Mouse (Mus musculus): Measurements from ENCODE around the gene Pglyrp4. TPM values are rescaled to one million over a fixed set of nuclear protein-coding genes. Genes with fewer than 3 reads are reported as not detected.
A peak's percentile ranks its signal among the peaks of the same experiment; 100 is the strongest.

Pglyrp4 gene
- polyA plus RNA-seq (2015; fragmentation: Nextera tagmentation; extraction: Ambion mirVana) = 0.06 and 0.36 TPM in 2 replicates

GRCm38 (mm10) chr3:90726606-90727005 lies at the start of gene Pglyrp4:
Gene Pglyrp4 (plus strand): TSS chr3:90726906.
- WGBS = 87% methylated on average over 3 of the region's 3 CpGs
- no peak for ATAC-seq (ENCODE audit: insufficient read depth, low FRiP score)
- H3K27ac ChIP-seq (ENCODE audit: low read length) = no peak within 1 kb of the TSS
- H3K4me2 ChIP-seq (ENCODE audit: low read depth, low read length) = no peak within 1 kb of the TSS
- no peaks in the 10 kb centered on the region for H3K36me3 ChIP-seq (ENCODE audit: control insufficient read depth, insufficient read depth, low read length)
- H3K4me3 ChIP-seq (replicated peaks; ENCODE audit: low read length) = no peak within 1 kb of the TSS
- H3K9me3 ChIP-seq (replicated peaks; ENCODE audit: control insufficient read depth, low read length) = no peaks in the 10 kb centered on the region
- no peaks in the 10 kb centered on the region for H3K27me3 ChIP-seq (ENCODE audit: control insufficient read depth, insufficient read depth, low read length)
- H3K9ac ChIP-seq (ENCODE audit: low read length) = no peak within 1 kb of the TSS
- H3K4me1 ChIP-seq (ENCODE audit: control insufficient read depth, insufficient read depth, low read length) = no peaks in the 10 kb centered on the region

GRCm38 (mm10) chr3:90678656-90679055 lies 48.0 kb upstream of the Pglyrp4 start:
- no peaks in the 10 kb centered on the region for H3K4me1 ChIP-seq (ENCODE audit: control insufficient read depth, insufficient read depth, low read length)
- no peaks in the 10 kb centered on the region for H3K9me3 ChIP-seq (replicated peaks; ENCODE audit: control insufficient read depth, low read length)
- no peak overlapping the region for H3K4me2 ChIP-seq (ENCODE audit: low read depth, low read length)
- no peak overlapping the region for H3K9ac ChIP-seq (ENCODE audit: low read length)
- H3K27me3 ChIP-seq (ENCODE audit: control insufficient read depth, insufficient read depth, low read length) = no peaks in the 10 kb centered on the region
- WGBS = 55% methylated on average over 3 of the region's 3 CpGs
- no peak overlapping the region for H3K27ac ChIP-seq (ENCODE audit: low read length)
- no peak overlapping the region for H3K4me3 ChIP-seq (replicated peaks; ENCODE audit: low read length)
- no peaks in the 10 kb centered on the region for H3K36me3 ChIP-seq (ENCODE audit: control insufficient read depth, insufficient read depth, low read length)
- no peak for ATAC-seq (ENCODE audit: insufficient read depth, low FRiP score)

- WGBS = 91% methylated on average over 3 of the region's 3 CpGs
These were observed 42.8 kb upstream of the Pglyrp4 start for GRCm38 (mm10) chr3:90683929-90684328.

GRCm38 (mm10) chr3:90686835-90687234 lies 39.9 kb upstream of the Pglyrp4 start:
- Histone ChIP-seq H3K4me2 (ENCODE audit: low read depth, low read length) (no peak overlapping the region), H3K27me3 (ENCODE audit: control insufficient read depth, insufficient read depth, low read length) (no peaks in the 10 kb centered on the region), H3K4me1 (ENCODE audit: control insufficient read depth, insufficient read depth, low read length) (no peaks in the 10 kb centered on the region), H3K27ac (ENCODE audit: low read length) (no peak overlapping the region), H3K9ac (ENCODE audit: low read length) (no peak overlapping the region), H3K9me3 (replicated peaks; ENCODE audit: control insufficient read depth, low read length) (no peaks in the 10 kb centered on the region), H3K36me3 (ENCODE audit: control insufficient read depth, insufficient read depth, low read length) (no peaks in the 10 kb centered on the region), H3K4me3 (replicated peaks; ENCODE audit: low read length) (no peak overlapping the region)
- WGBS = 83% methylated on average over 2 of the region's 2 CpGs
- ATAC-seq (ENCODE audit: insufficient read depth, low FRiP score) = no peak

More at GRCm38 (mm10) chr3:90683929-90684328, 42.8 kb upstream of the Pglyrp4 start:
- no peak overlapping the region for H3K27ac ChIP-seq (ENCODE audit: low read length)
- no peaks in the 10 kb centered on the region for H3K4me1 ChIP-seq (ENCODE audit: control insufficient read depth, insufficient read depth, low read length)
- H3K27me3 ChIP-seq (ENCODE audit: control insufficient read depth, insufficient read depth, low read length) = no peaks in the 10 kb centered on the region
- H3K36me3 ChIP-seq (ENCODE audit: control insufficient read depth, insufficient read depth, low read length) = no peaks in the 10 kb centered on the region
- no peak for ATAC-seq (ENCODE audit: insufficient read depth, low FRiP score)
- H3K4me2 ChIP-seq (ENCODE audit: low read depth, low read length) = no peak overlapping the region
- no peak overlapping the region for H3K4me3 ChIP-seq (replicated peaks; ENCODE audit: low read length)
- no peak overlapping the region for H3K9ac ChIP-seq (ENCODE audit: low read length)
- H3K9me3 ChIP-seq (replicated peaks; ENCODE audit: control insufficient read depth, low read length) = no peaks in the 10 kb centered on the region

- H3K27ac ChIP-seq (ENCODE audit: low read length) = no peak overlapping the region
- no peaks in the 10 kb centered on the region for H3K27me3 ChIP-seq (ENCODE audit: control insufficient read depth, insufficient read depth, low read length)
- ATAC-seq (ENCODE audit: insufficient read depth, low FRiP score) = no peak
- no peaks in the 10 kb centered on the region for H3K36me3 ChIP-seq (ENCODE audit: control insufficient read depth, insufficient read depth, low read length)
- no peaks in the 10 kb centered on the region for H3K4me1 ChIP-seq (ENCODE audit: control insufficient read depth, insufficient read depth, low read length)
- H3K4me3 ChIP-seq (replicated peaks; ENCODE audit: low read length) = no peak overlapping the region
- no peak overlapping the region for H3K4me2 ChIP-seq (ENCODE audit: low read depth, low read length)
- H3K9me3 ChIP-seq (replicated peaks; ENCODE audit: control insufficient read depth, low read length) = no peaks in the 10 kb centered on the region
- no peak overlapping the region for H3K9ac ChIP-seq (ENCODE audit: low read length)
- 68% methylated on average over 2 of the region's 2 CpGs for WGBS
These were observed 33.2 kb upstream of the Pglyrp4 start for GRCm38 (mm10) chr3:90693496-90693895.

GRCm38 (mm10) chr3:90695613-90696012 lies 31.1 kb upstream of the Pglyrp4 start, which contains the start of gene S100a9:
Gene S100a9 (minus strand): TSS chr3:90695721.
- ATAC-seq (ENCODE audit: insufficient read depth, low FRiP score) = no peak
- Histone ChIP-seq H3K27me3 (ENCODE audit: control insufficient read depth, insufficient read depth, low read length) (no peaks in the 10 kb centered on the region), H3K9me3 (replicated peaks; ENCODE audit: control insufficient read depth, low read length) (no peaks in the 10 kb centered on the region), H3K36me3 (ENCODE audit: control insufficient read depth, insufficient read depth, low read length) (no peaks in the 10 kb centered on the region), H3K4me3 (replicated peaks; ENCODE audit: low read length) (no peak within 1 kb of the TSS), H3K4me1 (ENCODE audit: control insufficient read depth, insufficient read depth, low read length) (no peaks in the 10 kb centered on the region), H3K4me2 (ENCODE audit: low read depth, low read length) (no peak within 1 kb of the TSS), H3K27ac (ENCODE audit: low read length) (no peak within 1 kb of the TSS), H3K9ac (ENCODE audit: low read length) (no peak within 1 kb of the TSS)
- WGBS = 61% methylated on average over 3 of the region's 3 CpGs

- Histone ChIP-seq H3K4me3 (replicated peaks; ENCODE audit: low read length) (no peak overlapping the region), H3K9me3 (replicated peaks; ENCODE audit: control insufficient read depth, low read length) (no peaks in the 10 kb centered on the region), H3K27ac (ENCODE audit: low read length) (no peak overlapping the region), H3K9ac (ENCODE audit: low read length) (no peak overlapping the region), H3K36me3 (ENCODE audit: control insufficient read depth, insufficient read depth, low read length) (no peaks in the 10 kb centered on the region), H3K27me3 (ENCODE audit: control insufficient read depth, insufficient read depth, low read length) (no peaks in the 10 kb centered on the region), H3K4me1 (ENCODE audit: control insufficient read depth, insufficient read depth, low read length) (no peaks in the 10 kb centered on the region), H3K4me2 (ENCODE audit: low read depth, low read length) (no peak overlapping the region)
- 85% methylated on average over 2 of the region's 2 CpGs for WGBS
- ATAC-seq (ENCODE audit: insufficient read depth, low FRiP score) = no peak
These were observed 24.5 kb upstream of the Pglyrp4 start for GRCm38 (mm10) chr3:90702244-90702643.

- H3K4me2 ChIP-seq (ENCODE audit: low read depth, low read length) = no peak overlapping the region
- no peak overlapping the region for H3K27ac ChIP-seq (ENCODE audit: low read length)
- no peak overlapping the region for H3K9ac ChIP-seq (ENCODE audit: low read length)
- ATAC-seq (ENCODE audit: insufficient read depth, low FRiP score) = no peak
- no peaks in the 10 kb centered on the region for H3K27me3 ChIP-seq (ENCODE audit: control insufficient read depth, insufficient read depth, low read length)
- no peaks in the 10 kb centered on the region for H3K36me3 ChIP-seq (ENCODE audit: control insufficient read depth, insufficient read depth, low read length)
- H3K9me3 ChIP-seq (replicated peaks; ENCODE audit: control insufficient read depth, low read length) = no peaks in the 10 kb centered on the region
- H3K4me1 ChIP-seq (ENCODE audit: control insufficient read depth, insufficient read depth, low read length) = no peaks in the 10 kb centered on the region
- no peak overlapping the region for H3K4me3 ChIP-seq (replicated peaks; ENCODE audit: low read length)
- WGBS = 26% methylated on average over 4 of the region's 4 CpGs
These were observed 18.0 kb upstream of the Pglyrp4 start for GRCm38 (mm10) chr3:90708523-90709202.

GRCm38 (mm10) chr3:90709591-90710460 lies 16.9 kb upstream of the Pglyrp4 start:
- ATAC-seq (ENCODE audit: insufficient read depth, low FRiP score) = peak; percentile 53; the same call in 1 of the 2 replicates

More at GRCm38 (mm10) chr3:90709591-90710460, 16.9 kb upstream of the Pglyrp4 start:
- no peak overlapping the region for H3K27ac ChIP-seq (ENCODE audit: low read length)
- WGBS = 44% methylated on average over 12 of the region's 12 CpGs
- no peak overlapping the region for H3K4me2 ChIP-seq (ENCODE audit: low read depth, low read length)
- no peak overlapping the region for H3K9ac ChIP-seq (ENCODE audit: low read length)
- H3K36me3 ChIP-seq (ENCODE audit: control insufficient read depth, insufficient read depth, low read length) = no peaks in the 10 kb centered on the region
- no peaks in the 10 kb centered on the region for H3K27me3 ChIP-seq (ENCODE audit: control insufficient read depth, insufficient read depth, low read length)
- no peaks in the 10 kb centered on the region for H3K4me1 ChIP-seq (ENCODE audit: control insufficient read depth, insufficient read depth, low read length)
- H3K4me3 ChIP-seq (replicated peaks; ENCODE audit: low read length) = no peak overlapping the region
- no peaks in the 10 kb centered on the region for H3K9me3 ChIP-seq (replicated peaks; ENCODE audit: control insufficient read depth, low read length)
